Mouse (Mus musculus) T-helper 17 cell (primary cell): ENCODE data around the gene Ehbp1l1.

Experiments
- in situ Hi-C, 2 experiments: fragments of 300-600 bp; cut with MboI, MseI; formaldehyde crosslinking; loops; 1 replicate in 1 of 2; 2 replicates in 1 of 2; pipeline ENCODE4 v1.15.1; 2025; ENCODE audit warnings: high pct_unique_total_duplicates in 2 of 2

Ehbp1l1 gene

DNA sequence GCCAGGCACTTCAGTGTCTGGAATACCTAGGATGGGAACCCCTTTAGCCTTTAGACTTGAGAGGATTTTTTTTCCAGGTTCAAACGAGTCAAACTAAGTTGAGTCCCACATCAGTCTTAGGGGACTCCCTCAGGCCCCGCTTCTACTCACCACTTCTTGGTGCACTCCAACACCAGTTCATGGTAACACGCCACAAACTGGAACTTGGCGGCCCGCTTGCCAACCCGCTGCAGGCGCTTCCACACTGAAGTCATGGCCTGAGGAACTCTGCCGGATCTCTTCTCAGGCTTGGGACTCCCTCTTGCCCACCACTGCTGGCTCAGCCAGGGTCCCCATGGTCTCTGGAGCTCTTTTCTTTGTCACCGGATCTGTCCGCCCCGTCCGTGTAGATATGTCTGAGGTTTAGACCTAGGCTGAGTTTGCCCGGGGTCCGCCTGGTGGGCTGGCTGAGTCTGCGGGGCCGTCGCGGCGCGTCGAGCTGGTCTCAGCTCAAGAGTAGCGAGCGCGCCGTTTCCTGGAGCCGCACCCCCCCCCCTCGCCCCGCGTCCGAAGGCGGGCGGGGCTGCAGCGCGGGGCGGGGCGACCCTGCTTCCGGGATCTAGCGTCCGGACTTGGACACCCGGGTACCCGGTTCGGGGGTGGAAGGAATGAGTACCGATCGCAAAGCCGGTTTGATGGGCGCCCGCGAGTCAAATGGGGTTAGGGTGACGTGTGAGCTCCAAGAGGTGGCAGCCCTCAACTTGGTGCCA is at the start of gene Ehbp1l1:
Ehbp1l1 (minus strand) TSS at position 551 of the 749 bp plus-strand sequence.
- in situ Hi-C loops, result no loop called here

GRCm38 (mm10) chr19:5770925-5771860 is 45.1 kb upstream of the Ehbp1l1 start, which contains the start of gene Scyl1:
TSS of gene Scyl1 (minus strand) at chr19:5771419.
- in situ Hi-C loops, result no loop called here

GRCm38 (mm10) chr19:5770311-5770710 is 44.2 kb upstream of the Ehbp1l1 start:
- in situ Hi-C loops, result no loop called here

DNA sequence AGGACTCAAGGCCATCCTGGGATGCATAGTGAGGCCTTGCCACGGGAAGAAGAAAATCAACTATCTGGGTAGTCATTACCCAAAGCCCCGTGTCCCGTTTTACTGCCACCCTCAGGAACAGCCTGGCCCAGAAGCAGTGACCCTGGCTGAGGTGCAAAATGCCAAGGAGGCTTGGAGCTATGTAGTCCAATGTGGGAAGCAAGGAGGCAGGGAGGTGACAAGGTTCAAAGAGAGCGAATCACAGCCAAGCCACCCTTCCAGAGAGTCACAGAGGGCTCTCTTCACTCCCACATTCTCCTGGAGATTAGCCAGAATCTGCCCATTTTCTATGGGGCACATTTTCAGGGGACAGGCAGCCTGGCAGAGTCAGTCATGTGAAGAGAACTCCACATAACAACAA is 41.2 kb upstream of the Ehbp1l1 start:
- in situ Hi-C loops, result loop anchor here in 1 of 2 experiments (10.0 kb wide), 1 partner anchor 798 kb away; no protein-coding TSS in a partner anchor

DNA sequence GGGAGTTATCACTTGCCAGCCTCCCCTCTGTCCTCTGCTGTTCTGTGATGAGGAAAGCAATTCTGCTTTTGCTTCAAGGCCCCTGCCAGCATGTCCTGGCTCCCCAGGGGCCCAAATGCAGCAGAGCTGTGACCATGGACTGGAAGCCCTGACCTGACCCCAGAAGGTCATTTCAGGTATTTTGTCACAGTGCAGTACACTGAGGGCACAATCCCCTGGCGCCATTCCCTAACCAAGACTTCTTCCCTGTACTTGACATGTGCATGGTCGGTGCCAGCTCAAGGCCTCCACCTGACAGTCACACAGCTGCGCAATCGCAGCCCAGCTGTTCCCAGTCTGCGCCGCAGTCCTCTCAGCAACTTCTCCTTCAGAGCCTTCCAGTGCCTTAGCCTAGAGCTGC is 37.0 kb upstream of the Ehbp1l1 start:
- in situ Hi-C loops, result loop anchor here in 1 of 2 experiments (10.0 kb wide), 1 partner anchor 802 kb away; no protein-coding TSS in a partner anchor

DNA sequence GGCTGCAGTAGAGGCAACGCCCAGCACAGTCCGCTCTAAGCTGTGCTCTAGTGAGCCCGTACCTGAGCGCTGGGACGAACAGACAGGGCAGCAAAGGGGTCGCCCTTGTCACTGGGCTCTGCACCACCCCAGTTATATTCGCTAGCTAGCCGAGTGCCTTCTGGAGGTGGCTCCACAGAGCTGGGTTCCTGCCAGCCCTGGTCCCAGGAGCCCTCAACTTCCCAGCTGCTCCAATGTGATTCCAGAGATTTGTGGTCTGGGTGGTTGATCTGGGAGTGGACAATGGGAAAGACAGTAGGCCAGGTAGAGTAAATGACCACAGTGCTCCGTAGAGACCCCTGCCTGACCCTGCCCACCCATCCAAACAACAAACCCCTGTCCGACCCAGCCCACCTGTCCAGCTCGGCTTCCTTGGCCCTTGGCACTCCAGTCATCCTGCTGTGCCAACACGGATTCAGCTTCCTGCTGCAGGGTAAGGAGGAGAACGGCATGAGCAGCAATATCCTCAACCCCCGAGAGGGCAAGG is 32.8 kb upstream of the Ehbp1l1 start:
- in situ Hi-C loops, result no loop called here

GRCm38 (mm10) chr19:5756991-5757636 is 31.0 kb upstream of the Ehbp1l1 start:
- in situ Hi-C loops, result no loop called here

DNA sequence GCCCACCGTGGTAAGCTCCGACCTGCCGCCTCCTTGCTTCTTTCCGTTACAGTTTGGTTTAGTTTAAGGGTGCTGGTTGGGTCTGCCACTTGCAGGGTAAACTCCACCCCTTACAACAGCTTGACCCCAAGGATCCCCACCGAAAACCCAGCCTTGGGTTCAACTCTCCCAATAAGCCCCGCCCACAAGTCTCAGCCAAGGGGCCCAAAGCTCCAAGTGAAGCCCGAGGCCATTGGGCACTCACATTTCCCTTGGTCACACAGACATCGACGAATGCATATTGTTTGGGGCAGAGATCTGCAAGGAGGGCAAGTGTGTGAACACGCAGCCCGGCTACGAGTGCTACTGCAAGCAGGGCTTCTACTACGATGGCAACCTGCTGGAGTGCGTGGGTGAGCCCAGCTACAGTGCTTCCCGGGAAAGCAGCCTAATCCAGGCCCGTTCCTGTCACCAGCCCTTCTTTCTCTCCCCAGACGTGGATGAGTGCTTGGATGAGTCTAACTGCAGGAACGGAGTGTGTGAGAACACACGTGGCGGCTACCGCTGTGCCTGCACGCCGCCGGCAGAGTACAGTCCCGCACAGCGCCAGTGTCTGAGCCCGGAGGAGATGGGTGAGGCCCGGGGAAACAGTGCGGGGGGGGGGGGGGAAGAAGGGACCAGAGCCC is 30.3 kb upstream of the Ehbp1l1 start:
- in situ Hi-C loops, result no loop called here

- in situ Hi-C loops, result no loop called here
These were observed 25.6 kb upstream of the Ehbp1l1 start for GRCm38 (mm10) chr19:5751742-5752141.

- in situ Hi-C loops, result no loop called here
These were observed 24.8 kb upstream of the Ehbp1l1 start for GRCm38 (mm10) chr19:5750951-5751350.

GRCm38 (mm10) chr19:5749476-5749875 is 23.4 kb upstream of the Ehbp1l1 start:
- in situ Hi-C loops, result loop anchor here in 1 of 2 experiments (5.0 kb wide), 1 partner anchor 33 kb away; no protein-coding TSS in a partner anchor

DNA sequence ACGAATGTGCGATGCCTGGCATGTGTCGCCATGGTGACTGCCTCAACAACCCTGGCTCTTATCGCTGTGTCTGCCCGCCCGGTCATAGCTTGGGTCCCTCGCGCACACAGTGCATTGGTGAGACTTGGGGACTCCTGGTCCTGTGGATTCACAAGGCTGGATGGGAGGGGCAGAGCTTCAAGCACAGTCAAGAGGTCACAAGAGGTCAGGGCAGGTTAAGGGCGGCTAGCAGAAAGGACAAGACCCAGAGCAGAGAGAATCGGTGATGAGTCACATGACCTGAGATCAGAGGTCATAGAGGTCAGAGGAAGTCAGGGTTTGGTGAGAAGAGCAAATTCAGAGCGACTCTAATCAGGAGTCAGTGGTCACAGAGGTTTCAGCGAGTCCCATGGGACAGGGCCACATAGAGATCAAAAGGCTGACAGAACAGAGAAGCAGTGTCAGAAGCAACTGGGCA is 20.8 kb upstream of the Ehbp1l1 start:
- in situ Hi-C loops, result loop anchor here in 1 of 2 experiments (5.0 kb wide), 1 partner anchor 35 kb away; no protein-coding TSS in a partner anchor

DNA sequence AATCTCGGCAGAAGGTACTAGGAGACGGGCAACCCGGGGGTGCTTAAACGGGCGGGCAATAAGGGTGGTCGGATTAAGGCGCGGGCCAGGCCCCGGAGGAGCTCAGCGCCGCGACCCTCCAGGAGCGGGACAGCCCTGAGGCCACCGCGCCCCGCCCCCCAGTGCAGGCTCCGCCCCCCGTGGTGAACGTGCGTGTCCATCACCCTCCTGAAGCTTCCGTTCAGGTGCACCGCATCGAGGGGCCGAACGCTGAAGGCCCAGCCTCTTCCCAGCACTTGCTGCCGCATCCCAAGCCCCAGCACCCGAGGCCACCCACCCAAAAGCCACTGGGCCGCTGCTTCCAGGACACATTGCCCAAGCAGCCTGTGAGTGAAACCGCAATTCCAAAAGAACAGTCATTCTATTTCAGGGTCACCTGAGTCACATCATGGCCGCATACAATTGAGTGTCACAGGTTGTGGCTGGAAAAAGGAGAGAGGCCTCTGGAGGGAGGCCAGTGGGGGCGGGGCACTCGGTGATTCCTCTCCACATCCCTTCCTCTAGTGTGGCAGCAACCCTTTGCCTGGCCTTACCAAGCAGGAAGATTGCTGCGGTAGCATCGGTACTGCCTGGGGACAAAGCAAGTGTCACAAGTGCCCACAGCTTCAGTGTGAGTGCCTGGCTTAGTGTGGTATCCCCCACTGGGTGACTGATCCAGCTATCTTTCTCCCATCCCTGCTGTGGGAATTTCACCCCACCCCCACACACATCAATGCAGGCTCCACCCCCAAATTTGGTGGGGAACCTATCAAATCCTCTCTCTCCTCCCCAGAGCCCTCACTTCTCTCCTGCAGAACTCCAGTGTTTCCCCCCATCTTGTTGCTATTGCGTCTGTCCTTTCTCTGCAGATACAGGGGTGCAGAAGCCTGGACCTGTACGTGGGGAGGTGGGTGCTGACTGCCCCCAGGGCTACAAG is 19.9 kb upstream of the Ehbp1l1 start:
- in situ Hi-C loops, result loop anchor here in 1 of 2 experiments (5.0 kb wide), 1 partner anchor 36 kb away; no protein-coding TSS in a partner anchor

DNA sequence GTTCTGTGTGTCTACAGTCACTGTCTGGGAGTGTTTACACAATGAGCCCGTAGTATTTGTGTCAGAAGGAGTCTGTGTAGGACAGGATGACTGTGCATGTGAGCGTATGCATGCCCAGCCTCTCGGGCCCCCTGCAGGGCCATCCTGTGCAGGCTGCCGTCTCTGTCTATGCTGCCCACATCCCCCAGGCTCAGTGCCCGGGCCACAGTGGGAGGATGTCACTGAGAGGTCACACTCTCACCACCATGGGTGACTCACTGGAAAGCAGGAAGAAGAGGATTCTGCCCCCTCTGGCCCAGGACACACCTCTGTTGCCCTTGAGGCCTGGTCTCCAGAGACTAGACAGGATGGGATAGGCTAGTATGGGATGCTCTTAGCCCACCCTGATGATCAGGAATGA is 17.5 kb upstream of the Ehbp1l1 start:
- in situ Hi-C loops, result no loop called here

DNA sequence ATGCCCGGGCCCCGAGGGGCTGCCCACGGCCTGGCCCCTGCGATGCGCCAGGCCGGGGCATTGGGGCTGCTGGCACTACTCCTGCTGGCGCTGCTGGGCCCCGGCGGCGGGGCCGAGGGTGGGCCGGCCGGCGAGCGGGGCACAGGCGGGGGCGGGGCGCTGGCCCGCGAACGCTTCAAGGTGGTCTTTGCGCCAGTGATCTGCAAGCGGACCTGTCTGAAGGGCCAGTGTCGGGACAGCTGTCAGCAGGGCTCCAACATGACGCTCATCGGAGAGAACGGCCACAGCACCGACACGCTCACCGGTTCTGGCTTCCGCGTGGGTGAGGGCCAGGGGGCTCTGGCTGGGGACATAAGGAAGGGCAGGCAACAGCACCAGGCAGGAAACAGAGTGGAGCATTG is 16.1 kb upstream of the Ehbp1l1 start:
- in situ Hi-C loops, result no loop called here

- in situ Hi-C loops, result no loop called here
These were observed 15.6 kb upstream of the Ehbp1l1 start for GRCm38 (mm10) chr19:5741641-5742240.

DNA sequence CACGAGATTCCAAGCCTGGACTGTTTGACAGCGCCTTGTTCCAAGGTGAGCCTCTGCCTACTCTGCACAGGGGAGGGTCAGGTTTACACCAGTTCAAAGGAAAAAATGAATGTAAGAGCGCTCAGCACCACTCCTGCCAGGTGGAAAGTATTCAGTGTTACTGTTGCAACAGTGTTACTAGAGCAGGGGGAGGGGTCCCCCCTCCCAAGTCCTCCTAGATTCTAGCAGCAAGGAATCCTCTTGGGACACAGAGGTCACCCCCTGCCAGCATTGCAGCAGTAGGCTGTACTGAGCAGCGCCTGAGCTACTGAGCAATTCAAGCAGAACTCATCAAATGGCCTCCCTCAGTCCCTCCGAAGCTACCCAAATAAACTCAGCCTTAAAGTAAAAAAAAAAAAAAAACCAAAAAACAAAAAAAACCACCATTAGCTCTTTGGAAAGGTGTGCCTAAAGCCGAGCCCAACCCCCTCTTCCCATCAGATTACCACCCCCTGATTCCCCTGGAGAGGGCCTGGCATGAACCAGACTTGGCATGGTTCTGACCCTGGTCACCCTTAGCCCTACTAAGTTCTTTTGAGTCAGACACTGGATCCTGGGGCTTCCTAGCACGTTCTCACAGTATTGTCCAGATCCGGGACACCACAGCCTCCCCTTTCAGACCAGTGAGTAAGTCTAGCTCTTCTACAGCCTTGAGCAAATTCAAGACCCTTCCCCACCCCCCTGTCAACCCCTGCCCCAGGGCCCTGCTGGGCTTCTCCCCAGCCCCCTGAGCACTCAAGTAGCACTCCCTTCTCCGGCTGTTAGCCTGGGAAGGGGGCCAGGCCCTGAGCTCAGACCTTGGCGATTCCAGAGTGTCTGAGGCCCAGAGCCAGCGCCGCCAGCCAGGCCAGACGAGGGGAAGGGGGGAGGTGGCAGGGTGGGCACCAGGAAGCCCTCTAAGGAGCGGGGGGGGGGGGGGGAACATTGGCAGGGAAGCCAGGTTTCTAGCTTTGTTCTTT is 14.5 kb upstream of the Ehbp1l1 start, which contains the start of gene Ltbp3:
Ltbp3 (plus strand) TSS at position 585 of the 998 bp plus-strand sequence.
- in situ Hi-C loops, result no loop called here

DNA sequence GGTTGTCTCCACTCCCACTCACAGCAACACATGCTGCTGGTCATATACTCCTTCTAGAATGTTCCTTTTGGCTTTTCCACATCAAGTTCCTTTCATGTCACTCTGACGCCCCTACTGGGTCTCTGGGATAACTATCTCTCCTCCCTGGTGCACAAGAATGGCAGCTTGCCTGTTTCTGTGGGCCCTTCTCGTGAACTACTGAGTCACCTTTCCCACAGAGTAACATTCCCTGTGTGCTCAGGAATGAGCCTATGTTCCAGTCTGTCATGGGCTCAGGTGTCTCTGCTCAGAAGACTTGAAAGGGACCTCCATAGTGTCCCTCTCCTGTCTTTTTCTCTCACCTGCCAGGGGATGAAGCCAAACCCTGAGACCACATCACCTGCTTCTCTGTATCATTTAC is 13.3 kb upstream of the Ehbp1l1 start:
- in situ Hi-C loops, result loop anchor here in 1 of 2 experiments (10.0 kb wide), 1 partner anchor 1315 kb away; the partner anchor contains the start of gene Macrod1
